12 mouse cellular contexts compared by ENCODE assay signal in the genomic region with DNA sequence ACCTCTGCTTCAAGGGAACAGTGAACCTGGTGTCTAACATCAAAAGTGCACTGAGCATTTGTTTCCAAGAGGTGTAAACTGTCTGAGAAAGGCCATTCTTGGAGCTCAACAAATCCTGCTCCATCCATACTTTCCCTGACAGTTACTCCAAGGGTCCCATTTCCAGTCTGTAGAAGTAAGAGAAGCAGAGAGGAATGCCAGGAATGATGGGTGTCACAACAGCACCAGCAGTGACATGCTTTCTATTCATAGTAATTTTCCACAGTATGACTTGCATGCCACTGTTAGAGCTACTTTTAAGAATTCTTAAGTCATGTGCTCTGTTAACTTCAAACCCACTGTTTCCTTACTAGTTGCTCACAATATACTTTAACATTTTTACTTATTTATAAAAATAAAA.
"Had no signal": no experiment of that assay in that cellular context is flagged by ENCODE, and none has a peak within 500 bp of the region (broad histone marks: within the 10 kb centered on the region; RNA-seq: fewer than 3 reads in every experiment).

No protein-coding gene starts in this region.

- ATAC-seq: midbrain, embryonic 13.5 days had no signal

- H3K9ac ChIP-seq: limb, embryonic 13.5 days; liver, embryonic 14.5 days; midbrain, embryonic 13.5 days had no signal

- H3K36me3 ChIP-seq: limb, embryonic 13.5 days; midbrain, embryonic 13.5 days had no signal

- H3K27ac ChIP-seq: layer of hippocampus, adult 2 months; limb, embryonic 13.5 days; liver, embryonic 14.5 days; midbrain, embryonic 13.5 days had no signal

- H3K4me1 ChIP-seq: limb, embryonic 13.5 days; midbrain, embryonic 13.5 days had no signal

- H3K9me3 ChIP-seq: limb, embryonic 13.5 days; midbrain, embryonic 13.5 days had no signal

- H3K27me3 ChIP-seq: limb, embryonic 13.5 days; midbrain, embryonic 13.5 days had no signal

- H3K4me2 ChIP-seq: limb, embryonic 13.5 days; midbrain, embryonic 13.5 days had no signal

- H3K4me3 ChIP-seq: layer of hippocampus, adult 2 months; limb, embryonic 13.5 days; midbrain, embryonic 13.5 days had no signal

- DNase-seq: kidney, postnatal 10 days; kidney, postnatal 4 days; left cerebral cortex, postnatal 4 days; lung, adult 18-20 months; lung, postnatal 36 days; right cerebral cortex, adult 18-20 months; right cerebral cortex, postnatal 25 days; thymus, postnatal 4 days had no signal
